Mouse (Mus musculus): ENCODE measurements around the gene Tnfaip2.

Tnfaip2 gene

DNA sequence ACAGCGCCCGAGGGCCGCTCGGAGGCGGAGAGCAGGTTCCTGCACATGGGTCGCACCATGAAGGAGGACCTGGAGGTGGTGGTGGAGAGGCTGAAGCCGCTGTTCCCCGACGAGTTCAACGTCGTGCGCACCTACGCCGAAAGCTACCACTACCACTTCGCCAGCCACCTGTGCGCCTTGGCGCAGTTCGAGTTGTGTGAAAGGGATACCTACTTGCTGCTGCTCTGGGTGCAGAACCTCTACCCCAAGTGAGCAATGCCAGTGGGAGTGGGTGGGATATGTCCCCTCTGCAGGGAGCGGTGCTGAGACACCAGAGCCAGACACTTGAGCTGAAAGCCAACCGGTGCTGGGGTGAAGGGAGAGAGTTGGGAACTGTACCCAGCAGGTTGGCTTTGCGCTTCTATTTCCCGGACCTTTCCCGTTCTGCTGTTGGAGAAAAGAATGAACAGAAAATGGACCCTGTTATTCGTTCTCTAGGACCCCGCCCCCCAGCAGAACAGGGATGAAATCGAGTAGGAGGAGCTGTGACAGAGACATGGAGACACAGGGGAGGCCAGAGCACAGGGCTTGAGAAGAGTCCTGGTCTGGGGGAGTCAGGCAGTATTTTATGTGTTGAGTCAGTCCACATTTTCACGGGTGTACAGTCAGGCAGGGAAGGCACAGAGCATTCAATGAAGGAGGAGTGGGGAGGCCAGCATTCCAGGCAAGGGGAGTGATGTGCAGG is 3.8 kb downstream of the Tnfaip2 start:
- DNase-seq (ENCODE audit: low spot score in 2 of 2): no peak

DNA sequence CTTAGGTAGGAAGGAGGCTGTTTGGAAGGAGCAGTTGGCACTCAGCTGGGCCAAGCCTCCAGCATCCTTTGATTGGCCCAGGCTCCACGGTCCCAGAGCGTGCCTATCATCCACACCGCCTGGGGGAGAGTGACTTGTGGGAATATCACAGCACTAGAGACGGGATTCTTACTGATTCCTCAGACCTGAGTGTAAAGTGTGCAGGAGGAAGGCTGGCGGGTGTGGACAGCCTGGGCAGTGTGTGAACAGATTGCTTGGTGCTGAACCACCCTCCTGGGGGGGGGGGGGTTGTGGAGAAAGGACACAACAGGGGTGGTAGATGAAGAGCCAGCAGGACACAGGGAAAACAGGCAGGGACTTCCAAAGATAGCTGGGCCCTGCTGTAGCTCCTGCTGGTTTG is 4.5 kb downstream of the Tnfaip2 start:
- no peak for DNase-seq (ENCODE audit: low spot score in 2 of 2)

DNA sequence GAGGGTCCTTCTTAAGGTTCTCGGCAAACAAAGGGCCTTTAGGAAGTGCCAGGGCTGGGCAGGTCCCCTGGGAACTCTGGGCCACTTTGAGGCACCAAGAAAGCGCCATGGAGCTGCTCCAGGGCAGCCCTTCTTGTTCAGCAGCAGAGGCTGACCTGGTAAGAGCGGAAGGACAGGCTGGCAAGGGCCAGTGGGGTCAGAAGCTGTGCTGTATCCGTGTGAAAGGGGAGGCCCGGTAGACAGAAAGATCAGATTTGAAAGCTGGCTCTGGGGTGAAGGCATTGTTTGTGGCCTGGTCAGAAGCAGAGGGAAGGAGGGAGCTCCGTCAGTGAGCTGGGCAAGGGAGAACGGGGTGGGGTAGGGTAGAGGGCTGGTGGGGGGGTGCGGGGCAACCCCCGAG is 5.1 kb downstream of the Tnfaip2 start:
- DNase-seq (ENCODE audit: low spot score in 2 of 2): no peak

DNA sequence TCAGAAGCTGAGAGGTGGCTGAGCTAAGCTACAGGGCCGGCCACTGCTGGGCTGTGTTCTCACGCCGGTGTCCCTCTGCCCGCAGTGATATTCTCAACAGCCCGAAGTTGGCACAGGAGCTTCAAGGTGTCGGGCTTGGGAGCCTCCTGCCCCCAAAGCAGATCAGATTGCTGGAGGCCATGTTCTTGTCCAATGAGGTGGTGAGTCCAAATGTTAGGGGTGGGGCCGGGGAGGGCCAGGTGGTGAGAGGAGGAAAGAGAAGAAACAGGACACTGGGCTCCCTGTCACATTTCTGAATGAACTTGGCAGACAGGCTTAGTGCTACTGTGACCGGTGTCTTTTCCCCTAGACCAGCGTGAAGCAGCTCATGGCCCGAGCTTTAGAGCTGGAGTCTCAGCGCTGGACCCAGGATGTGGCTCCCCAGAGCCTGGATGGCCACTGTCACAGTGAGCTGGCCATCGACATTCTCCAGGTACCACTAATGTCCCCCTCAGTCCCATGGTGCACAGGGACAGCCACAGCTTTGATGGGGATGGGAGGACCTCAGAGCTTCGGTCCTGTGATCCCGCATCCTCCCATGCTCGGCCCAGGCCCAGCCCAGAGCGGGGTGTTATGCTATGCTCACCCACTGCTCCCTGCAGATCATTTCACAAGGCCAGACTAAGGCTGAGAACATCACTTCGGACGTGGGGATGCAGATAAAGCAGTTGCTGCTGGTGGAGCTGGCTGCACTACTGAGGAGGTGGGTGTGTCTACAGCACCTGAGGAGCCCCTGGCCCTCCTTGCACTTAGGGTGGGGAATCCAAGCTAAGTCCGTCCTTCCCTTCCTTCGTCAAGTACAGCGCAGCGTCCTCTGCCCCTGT is 5.9 kb downstream of the Tnfaip2 start:
- no peak for DNase-seq (ENCODE audit: low spot score in 2 of 2)

DNA sequence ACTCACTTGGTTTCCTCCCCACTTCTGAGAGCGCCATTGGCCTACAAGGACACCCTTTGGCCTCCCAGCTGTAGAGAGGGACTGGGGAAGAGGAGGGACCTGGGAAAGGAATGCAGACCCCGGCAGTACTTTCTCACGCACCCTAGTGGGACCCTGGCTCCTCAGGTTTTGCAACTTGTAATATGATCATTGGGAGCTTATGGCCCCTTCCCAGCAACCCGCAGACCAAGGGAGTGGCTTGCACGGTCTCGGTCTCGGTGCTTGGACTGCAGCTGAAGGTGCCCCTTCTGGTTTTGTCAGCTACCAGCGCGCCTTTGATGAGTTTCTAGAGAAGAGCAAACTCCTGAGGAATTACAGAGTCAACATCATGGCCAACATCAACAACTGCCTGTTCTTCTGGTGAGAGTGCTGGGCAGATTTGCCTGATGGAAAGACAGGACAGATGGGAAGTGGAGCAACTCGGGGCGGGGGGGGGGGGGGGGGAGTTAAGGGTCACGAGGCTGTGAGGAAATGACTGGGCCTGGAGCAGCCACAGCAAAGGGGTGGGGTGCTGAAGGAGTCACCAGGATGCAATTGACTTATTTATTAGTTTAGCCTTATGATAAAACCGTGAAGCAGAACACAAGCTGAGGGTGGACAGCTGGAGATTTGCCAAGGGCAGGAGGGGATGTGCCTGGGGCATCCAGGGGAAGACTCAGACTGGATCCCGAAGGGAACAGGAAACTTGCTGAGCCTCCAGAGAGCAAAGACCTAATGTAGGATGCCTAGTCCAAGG is 6.8 kb downstream of the Tnfaip2 start:
- DNase-seq (ENCODE audit: low spot score in 2 of 2): no peak

DNA sequence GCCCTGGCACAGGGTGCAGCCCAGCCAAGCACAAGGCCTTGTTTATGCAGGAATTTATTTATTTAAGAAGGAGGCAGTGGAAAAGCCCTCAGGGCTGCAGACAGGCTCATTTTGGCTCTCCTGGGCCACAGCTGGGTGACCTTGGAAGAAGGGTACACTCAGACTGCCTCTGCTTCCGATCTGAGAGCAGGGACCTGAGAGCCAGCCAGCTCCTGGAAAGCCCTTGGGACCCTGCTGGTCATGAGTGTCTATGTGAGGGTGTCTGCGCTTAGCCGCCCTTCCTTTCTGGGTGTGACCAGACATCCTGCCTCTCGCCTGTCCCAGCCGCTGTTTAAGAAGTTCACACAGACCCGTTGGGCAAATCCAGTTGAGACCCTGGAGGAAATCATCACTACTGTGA is 8.1 kb downstream of the Tnfaip2 start:
- no peak for DNase-seq (ENCODE audit: low spot score in 2 of 2)

DNA sequence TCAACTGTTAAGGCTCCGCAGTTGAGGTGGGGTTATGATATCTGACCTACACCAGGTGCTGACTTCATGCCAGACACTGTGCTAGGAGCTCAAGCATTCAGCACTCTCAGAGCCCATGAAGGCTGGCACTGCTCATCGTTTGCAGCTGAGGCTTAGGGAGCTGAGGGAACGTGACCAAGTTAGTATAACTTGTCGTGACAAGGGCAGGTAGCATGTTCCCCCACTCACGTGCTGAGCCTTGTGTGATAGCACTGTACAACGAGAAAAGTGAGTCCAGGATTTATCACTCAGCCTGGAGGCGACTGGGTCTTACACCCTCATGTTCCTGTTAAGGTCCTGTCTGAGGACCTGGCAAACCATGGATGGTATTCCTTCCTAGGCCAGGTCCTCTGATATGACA is 9.3 kb downstream of the Tnfaip2 start:
- DNase-seq (ENCODE audit: low spot score in 2 of 2): no peak

DNA sequence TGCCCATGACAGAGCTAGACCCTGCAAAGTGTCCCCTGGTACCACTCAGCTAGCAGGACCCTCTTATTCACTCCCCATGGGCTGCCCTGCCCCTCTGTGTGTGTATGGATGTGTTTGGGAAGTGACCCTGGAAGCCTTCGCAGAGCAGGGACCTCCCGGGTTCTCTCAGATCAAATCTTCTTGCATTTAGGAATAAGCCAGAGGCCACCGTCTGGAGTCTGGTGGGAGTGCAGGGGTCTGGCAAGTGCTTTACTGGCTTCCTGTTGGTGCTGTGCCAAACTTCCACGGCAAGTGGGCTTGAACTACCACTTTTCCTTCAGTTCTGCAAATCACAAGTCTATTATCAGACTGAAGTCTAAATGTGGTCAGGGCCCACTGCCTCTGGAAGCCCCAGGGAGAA is 11.8 kb downstream of the Tnfaip2 start:
- DNase-seq (ENCODE audit: low spot score in 2 of 2): no peak

DNA sequence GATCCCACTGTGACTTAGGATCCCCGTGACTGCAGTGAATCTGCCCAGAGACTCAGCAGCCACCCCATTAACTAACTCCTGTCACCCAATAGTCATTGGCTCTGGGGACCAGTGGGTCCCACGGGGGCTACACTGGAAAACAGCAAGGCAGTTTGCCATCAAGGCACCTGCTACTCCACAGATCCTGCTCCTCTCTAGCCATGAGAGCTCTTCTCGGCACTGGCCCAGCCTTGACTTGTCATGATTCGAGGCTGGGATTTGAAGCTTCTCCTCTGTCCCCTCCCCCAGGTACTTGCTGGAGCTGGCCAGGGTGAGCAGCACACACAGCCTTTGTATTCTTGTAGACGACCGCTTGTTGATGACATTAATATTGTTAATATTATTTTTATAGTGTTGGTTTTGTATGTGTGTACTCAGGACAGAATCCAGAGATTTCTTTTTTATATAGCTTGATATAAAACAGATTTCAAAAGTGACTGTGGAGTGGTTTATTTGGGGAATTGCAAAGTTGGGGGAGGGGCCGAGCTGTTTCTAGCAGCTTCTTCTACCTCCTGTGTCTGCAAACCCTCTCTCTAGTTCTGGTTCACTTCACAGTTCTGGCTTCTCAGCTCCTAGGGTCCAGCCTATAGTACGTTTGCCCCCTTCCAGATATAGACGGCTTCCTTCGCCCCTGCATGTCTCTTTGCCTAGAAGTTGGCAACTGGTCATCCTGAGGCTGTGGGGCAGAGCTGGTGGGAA is 12.4 kb downstream of the Tnfaip2 start:
- no peak for DNase-seq (ENCODE audit: low spot score in 2 of 2)

DNA sequence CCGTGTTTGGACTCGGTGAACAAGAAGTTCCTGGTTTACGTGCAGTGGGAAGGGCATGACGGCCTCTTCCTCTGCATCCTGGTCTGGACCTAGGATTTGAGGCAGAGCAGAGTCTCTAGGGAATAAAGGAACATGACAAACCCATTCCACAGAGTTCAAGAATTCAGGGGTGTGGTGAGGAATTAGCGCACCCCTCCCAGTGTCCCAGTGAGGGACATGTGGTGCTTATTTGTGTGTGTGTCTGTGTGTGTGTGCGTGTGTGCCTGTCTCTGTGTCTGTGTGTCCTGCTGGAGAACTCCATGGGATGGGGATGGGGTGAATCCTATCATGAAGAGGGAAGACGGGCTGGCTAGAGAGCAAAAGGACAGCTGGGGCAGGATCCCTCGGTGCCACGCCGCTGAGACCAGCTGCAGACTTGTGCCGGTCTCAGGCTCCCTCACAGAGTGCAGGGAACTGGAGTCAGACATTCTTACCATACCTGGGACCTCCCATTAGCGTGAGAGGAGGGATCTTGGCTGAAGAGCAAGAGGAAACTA is 13.1 kb downstream of the Tnfaip2 start:
- DNase-seq (ENCODE audit: low spot score in 2 of 2): no peak

DNA sequence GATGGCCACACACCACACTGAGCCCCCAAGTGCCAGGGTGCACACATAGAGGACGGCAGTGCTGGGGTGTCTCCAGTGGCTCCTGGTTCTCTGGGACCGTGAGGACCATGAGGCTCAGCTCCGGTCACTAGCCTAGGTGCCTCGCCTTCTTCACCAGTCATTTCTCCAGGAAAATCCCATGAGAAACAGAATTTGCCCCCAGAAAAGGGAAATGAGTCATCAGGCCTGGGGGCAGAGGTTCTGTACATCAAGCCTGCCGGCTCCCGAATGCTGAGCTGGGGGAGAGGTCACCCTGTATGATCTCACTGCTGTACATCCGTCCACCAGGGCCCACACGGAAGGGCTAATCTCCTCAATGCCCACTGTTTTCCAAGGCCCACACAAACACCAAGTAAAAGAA is 13.6 kb downstream of the Tnfaip2 start:
- no peak for DNase-seq (ENCODE audit: low spot score in 2 of 2)

DNA sequence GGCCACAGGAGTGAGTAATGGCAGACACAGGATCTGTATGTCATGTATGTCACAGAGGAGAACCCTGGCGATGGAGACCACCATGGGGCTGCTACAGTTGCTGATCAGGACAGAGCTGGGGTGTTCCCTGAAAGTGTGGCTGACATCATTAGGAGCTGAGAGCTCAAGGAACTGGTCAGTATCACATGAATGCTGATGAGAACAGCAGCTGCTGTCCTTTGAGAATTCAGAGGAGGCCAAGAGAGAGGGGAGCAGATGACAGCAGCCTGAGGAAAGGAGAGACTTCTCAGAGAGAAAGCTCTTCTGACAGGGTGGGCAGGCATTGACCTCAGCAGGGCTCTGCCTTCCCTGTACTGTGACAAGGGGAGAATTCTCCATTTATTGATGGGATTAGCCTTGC is 15.5 kb downstream of the Tnfaip2 start:
- DNase-seq (ENCODE audit: low spot score in 2 of 2): no peak

DNA sequence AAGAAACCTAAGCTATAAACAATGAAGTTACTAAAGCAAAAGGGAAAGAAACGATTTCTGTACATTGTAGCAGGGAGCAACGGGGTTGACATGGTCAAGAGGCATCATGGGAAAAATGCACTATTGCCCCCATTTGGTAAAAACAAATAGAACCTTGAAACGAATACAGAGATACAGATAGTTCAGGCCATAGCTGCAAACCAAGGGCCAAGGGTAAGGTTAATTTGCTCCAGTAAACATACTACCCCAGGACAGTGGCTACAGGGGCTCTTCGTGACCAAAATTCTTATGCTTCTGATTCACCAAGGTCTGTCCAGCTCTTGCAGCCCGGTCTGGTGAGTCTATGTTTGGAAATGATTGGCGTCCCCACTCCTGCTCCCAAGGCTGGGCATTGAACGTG is 21.3 kb downstream of the Tnfaip2 start:
- no peak for DNase-seq (ENCODE audit: low spot score in 2 of 2)

DNA sequence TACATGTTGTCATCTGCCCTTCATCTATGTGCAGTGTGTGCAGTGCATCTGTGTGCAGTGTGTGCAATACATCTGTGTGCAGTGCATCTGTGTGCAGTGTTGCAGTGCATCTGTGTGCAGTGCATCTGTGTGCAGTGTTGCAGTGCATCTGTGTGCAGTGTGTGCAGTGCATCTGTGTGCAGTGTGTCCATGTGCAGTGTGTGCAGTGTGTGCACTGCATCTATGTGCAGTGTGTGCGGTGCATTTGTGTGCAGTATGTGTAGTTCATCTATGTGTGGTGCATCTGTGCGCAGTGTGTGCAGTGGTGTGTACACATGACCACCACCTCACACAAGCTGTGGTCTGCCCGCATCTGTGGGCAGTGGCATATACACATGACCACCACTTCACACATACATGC is 24.1 kb downstream of the Tnfaip2 start:
- no peak for DNase-seq (ENCODE audit: low spot score in 2 of 2)

DNA sequence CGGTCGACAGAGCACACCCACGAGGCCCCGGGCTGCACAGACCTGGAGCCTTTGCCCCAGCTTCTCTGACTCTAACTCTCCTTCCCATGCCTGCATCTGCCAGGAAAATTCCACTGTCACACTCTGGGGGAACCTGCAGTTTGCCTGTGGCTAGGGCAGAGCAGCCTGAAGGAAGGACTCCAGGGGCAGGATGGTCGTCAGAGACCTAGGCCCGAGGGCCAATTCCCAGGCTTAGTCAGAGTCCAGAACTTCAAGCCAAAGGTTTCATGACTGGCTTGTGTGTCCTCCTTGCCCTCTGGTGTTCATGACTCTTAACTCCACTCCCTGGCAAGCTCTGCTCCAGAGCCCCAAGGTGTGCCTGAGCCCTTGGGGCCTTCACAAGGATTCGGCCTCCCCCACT is 25.9 kb downstream of the Tnfaip2 start:
- no peak for DNase-seq (ENCODE audit: low spot score in 2 of 2)

DNA sequence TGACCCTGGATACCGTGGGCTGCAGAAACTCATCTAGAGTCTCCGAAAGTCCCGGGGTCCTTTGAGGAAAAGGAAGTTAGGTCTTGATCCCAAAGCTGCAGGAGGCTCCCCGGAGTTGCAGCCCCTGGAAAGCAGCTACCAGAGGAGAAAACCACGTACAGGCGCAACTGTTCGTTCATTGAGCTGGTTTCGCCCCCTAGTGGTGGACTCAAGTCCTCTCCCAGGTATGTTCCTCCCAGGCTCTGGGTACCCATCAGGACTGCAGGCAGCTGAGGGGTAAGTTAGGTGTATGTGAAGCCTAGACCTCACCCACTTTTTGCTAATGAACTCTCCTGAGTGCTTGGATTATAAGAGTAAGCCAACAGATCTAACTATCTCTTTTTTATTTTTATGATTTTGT is 27.2 kb downstream of the Tnfaip2 start:
- peak; percentile 28 to 48 for DNase-seq (ENCODE audit: low spot score in 2 of 2)

DNA sequence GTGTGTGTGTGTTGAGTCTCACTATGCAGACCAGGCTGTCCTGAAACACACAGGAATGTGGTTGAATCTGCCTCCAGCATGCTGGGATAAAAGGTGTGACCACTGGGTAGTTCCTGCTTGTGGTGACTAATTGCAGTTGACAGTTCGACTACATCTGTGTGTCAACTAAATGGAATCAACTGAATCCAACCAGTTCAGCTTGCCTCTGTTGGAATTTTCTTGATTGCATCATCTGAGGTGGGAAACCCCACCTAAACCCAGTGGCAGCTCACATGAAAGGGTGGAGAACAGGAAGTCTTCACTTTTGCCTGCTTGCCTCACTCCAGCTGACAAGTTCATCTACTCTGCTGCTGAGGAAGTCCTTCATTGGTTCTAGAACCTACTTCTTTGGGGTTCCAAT is 28.9 kb downstream of the Tnfaip2 start:
- DNase-seq (ENCODE audit: low spot score in 2 of 2): no peak

DNA sequence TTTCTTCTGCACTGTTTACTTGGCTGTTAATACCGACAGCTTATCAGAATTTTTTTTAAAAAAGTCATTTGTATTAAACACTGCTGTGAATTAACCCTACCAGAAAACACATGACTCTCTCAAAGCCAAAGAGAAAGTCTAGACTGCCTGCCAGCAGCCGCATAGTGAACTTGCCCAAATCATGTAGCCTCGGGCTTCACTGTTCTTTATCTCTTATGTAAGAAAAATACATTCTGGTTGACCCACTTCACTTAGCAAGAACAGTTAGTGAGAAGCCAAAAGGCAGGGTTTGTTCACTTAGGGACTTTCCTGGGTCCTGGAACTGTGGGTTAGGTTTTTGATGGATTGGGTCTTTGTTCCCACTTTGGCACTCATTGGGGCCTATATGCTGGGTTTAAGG is 29.5 kb downstream of the Tnfaip2 start:
- DNase-seq (ENCODE audit: low spot score in 2 of 2): no peak

DNA sequence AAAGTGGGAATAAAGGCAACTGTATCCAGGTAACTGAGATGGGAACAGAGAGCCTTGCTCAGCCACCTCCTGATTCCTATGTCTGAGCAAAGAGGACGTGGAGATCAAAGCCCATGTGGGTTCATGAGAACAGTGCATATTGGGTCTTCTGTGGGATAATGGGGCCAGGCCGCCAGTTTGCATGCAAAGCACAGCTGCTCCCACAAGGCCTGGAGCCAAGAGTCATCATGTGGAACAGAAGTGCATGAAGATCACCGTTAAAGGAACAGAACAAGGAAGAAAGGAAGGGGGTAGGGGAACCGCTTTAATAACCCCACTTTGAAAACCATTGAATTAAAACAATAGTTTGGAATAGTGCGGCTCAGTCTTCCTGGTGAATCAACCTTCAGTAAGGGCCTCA is 30.6 kb downstream of the Tnfaip2 start:
- no peak for DNase-seq (ENCODE audit: low spot score in 2 of 2)

DNA sequence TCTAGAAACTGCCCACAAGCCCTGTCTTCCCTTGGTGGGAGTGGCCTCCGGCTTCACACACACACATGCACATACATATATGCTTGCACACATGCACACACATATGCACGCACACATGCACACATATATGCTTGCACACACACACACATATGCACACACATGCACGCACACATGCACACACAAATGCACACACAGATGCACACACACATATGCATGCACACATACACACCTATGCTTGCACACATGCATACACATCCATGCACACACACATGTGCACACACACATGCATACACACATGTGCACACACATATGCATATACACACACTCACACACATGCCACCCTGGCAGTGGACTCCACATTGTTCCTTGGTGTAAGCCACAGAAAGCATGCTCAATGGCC is 32.1 kb downstream of the Tnfaip2 start:
- DNase-seq (ENCODE audit: low spot score in 2 of 2): no peak

DNA sequence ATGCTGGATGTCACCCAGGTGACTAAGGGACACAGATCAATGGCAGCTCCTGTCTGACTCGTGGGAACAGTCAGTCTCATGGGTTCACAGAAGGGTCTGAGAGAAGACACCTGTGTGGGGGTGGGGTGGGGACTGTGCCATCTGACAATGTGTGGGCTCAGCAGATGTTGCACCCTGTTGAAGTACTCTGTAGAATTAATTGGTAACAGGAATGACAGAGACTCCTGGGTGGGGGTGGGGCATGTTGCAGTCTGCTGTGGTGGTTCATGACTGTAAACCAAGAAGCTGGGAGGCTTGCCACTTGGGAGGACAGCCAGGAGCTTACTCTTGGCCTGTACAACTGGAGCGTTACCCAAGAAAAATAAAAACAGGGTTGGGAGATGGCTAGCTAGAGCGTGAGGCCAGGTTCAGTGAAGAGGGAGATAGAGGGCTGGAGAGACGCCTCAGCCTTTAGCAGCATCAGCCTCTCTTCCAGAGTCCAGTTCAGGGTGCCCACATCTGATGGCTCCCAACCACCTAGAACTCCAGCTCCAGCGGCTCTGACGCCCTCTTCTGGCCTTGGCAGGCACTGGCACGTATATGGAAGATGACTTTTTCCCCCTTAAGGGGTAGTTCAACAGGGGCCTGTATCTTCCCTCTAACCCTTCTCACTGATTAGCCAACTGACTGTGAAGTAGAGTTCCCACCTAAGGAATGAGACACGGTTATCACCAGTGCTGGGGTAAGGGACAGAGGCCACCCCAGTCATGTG is 32.8 kb downstream of the Tnfaip2 start:
- DNase-seq (ENCODE audit: low spot score in 2 of 2): no peak

Data from spleen, postnatal 36 days (tissue).